In the genomic region with DNA sequence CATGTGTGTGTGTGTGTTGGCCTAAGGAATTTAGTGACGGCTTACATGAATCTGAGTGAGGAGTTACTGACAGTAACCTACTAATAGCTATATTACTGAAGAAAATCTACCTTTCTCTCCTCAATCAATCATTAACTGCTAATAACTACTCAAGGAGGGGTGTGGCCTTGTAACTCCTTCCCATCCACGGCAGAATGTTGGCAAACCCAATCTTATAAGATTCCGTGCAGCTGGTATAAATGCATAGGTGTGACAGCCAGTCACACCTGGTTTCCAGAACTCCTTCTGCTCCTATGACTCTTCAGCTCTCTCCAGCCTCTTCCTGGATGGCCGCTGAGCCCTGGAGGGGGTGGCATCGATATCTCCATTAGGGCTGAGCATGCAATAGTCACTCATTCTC, we compare ENCODE assay signal across 24 mouse cellular contexts. TPM values are rescaled to one million over a fixed set of nuclear protein-coding genes. Genes with fewer than 3 reads are reported as not detected.
"Had no signal": no experiment of that assay in that cellular context is flagged by ENCODE, and none has a peak within 500 bp of the region (broad histone marks: within the 10 kb centered on the region; RNA-seq: fewer than 3 reads in every experiment).

No protein-coding gene starts in this region.

- H3K9me3 ChIP-seq: liver, embryonic 15.5 days; lung, embryonic 15.5 days; midbrain, embryonic 15.5 days; neural tube, embryonic 12.5 days had no signal

- DNase-seq: liver, postnatal 0 days; lung, adult 2 months; lung, postnatal 14 days; lung, postnatal 36 days; retina, postnatal 1 day; right cerebral cortex, adult 18-20 months; right cerebral cortex, postnatal 25 days; right cerebral cortex, postnatal 4 days; spleen, adult 18-20 months; thymus, adult 18-20 months; thymus, postnatal 14 days; thymus, postnatal 36 days had no signal

- H3K4me1 ChIP-seq: liver, embryonic 15.5 days; lung, embryonic 15.5 days; megakaryocyte, embryonic 14.5 days; midbrain, embryonic 13.5 days; midbrain, embryonic 15.5 days; neural tube, embryonic 12.5 days had no signal

- H3K4me3 ChIP-seq: liver, embryonic 15.5 days; lung, embryonic 15.5 days; megakaryocyte, embryonic 14.5 days; midbrain, embryonic 13.5 days; midbrain, embryonic 15.5 days; neural tube, embryonic 12.5 days had no signal

- ATAC-seq: liver, postnatal 0 days; lung, postnatal 0 days; midbrain, embryonic 13.5 days; midbrain, embryonic 15.5 days had no signal

- H3K36me3 ChIP-seq: liver, embryonic 15.5 days; lung, embryonic 15.5 days; midbrain, embryonic 13.5 days; midbrain, embryonic 15.5 days; neural tube, embryonic 12.5 days had no signal

- H3K9ac ChIP-seq: liver, embryonic 15.5 days; liver, postnatal 0 days; lung, embryonic 15.5 days; midbrain, embryonic 13.5 days; midbrain, embryonic 15.5 days; neural tube, embryonic 12.5 days had no signal

- H3K27me3 ChIP-seq: liver, embryonic 15.5 days; lung, embryonic 15.5 days; midbrain, embryonic 13.5 days; midbrain, embryonic 15.5 days; neural tube, embryonic 12.5 days had no signal

- H3K27ac ChIP-seq: liver, embryonic 15.5 days; lung, embryonic 15.5 days; macrophage; midbrain, embryonic 13.5 days; midbrain, embryonic 15.5 days; neural tube, embryonic 12.5 days had no signal

- H3K4me2 ChIP-seq: liver, embryonic 15.5 days; lung, embryonic 15.5 days; midbrain, embryonic 11.5 days; midbrain, embryonic 13.5 days; midbrain, embryonic 15.5 days; neural tube, embryonic 12.5 days had no signal

RNA-seq across cellular contexts. Expression of gene Gadl1, which starts 25.8 kb away (rescaled TPM):
- total RNA-seq: monocyte, adult 5-6 weeks; neutrophil, adult 5-6 weeks had no signal
- polyA plus RNA-seq: macrophage; small intestine, adult 2 months had no signal
